Mouse (Mus musculus): ENCODE measurements around the gene Prlr. TPM values are rescaled to one million over a fixed set of nuclear protein-coding genes. Genes with fewer than 3 reads are reported as not detected.

Gene Prlr
- total RNA-seq (2021): 1 to 10 TPM; 3.3 to 7.8 TPM
- long read RNA-seq, experiment 1: 0 reads
- long read RNA-seq, experiment 2: 0 reads

- DNase-seq (ENCODE audit: low spot score in 2 of 2): no peak
Measured at GRCm38 (mm10) chr15:10177083-10177482, at the start of gene Prlr. TSS of gene Prlr (plus strand) at chr15:10177238.

GRCm38 (mm10) chr15:10133781-10134180 lies 43.3 kb upstream of the Prlr start:
- peak in 1 of 2 experiments; percentile 47 for DNase-seq (ENCODE audit: low spot score in 2 of 2)

- DNase-seq (ENCODE audit: low spot score in 2 of 2): peak in 1 of 2 experiments; percentile 16
Measured at GRCm38 (mm10) chr15:10134889-10135288, 42.1 kb upstream of the Prlr start.

- no peak for DNase-seq (ENCODE audit: low spot score in 2 of 2)
Measured at GRCm38 (mm10) chr15:10144520-10144919, 32.5 kb upstream of the Prlr start.

- no peak for DNase-seq (ENCODE audit: low spot score in 2 of 2)
Measured at GRCm38 (mm10) chr15:10148196-10148595, 28.8 kb upstream of the Prlr start.

- no peak for DNase-seq (ENCODE audit: low spot score in 2 of 2)
Measured at GRCm38 (mm10) chr15:10160663-10161062, 16.4 kb upstream of the Prlr start.

- no peak for DNase-seq (ENCODE audit: low spot score in 2 of 2)
Measured at GRCm38 (mm10) chr15:10175078-10175477, 2.0 kb upstream of the Prlr start.

- DNase-seq (ENCODE audit: low spot score in 2 of 2): no peak
Measured at GRCm38 (mm10) chr15:10175656-10176055, 1.4 kb upstream of the Prlr start.

- DNase-seq (ENCODE audit: low spot score in 2 of 2): no peak
Measured at GRCm38 (mm10) chr15:10177519-10178130, 587 bp downstream of the Prlr start.

- DNase-seq (ENCODE audit: low spot score in 2 of 2): no peak
Measured at GRCm38 (mm10) chr15:10178131-10178566, 1.1 kb downstream of the Prlr start.

- DNase-seq (ENCODE audit: low spot score in 2 of 2): peak in 1 of 2 experiments; percentile 56
Measured at GRCm38 (mm10) chr15:10180694-10181093, 3.7 kb downstream of the Prlr start.

GRCm38 (mm10) chr15:10192101-10192630 lies 15.1 kb downstream of the Prlr start:
- no peak for DNase-seq (ENCODE audit: low spot score in 2 of 2)

GRCm38 (mm10) chr15:10200991-10201390 lies 24.0 kb downstream of the Prlr start:
- no peak for DNase-seq (ENCODE audit: low spot score in 2 of 2)

GRCm38 (mm10) chr15:10202504-10203302 lies 25.7 kb downstream of the Prlr start:
- no peak for DNase-seq (ENCODE audit: low spot score in 2 of 2)

GRCm38 (mm10) chr15:10210261-10210770 lies 33.3 kb downstream of the Prlr start:
- DNase-seq (ENCODE audit: low spot score in 2 of 2): no peak

- no peak for DNase-seq (ENCODE audit: low spot score in 2 of 2)
Measured at GRCm38 (mm10) chr15:10211992-10212391, 35.0 kb downstream of the Prlr start.

GRCm38 (mm10) chr15:10213213-10213612 lies 36.2 kb downstream of the Prlr start:
- no peak for DNase-seq (ENCODE audit: low spot score in 2 of 2)

- no peak for DNase-seq (ENCODE audit: low spot score in 2 of 2)
Measured at GRCm38 (mm10) chr15:10213710-10214109, 36.7 kb downstream of the Prlr start.

- no peak for DNase-seq (ENCODE audit: low spot score in 2 of 2)
Measured at GRCm38 (mm10) chr15:10215719-10216118, 38.7 kb downstream of the Prlr start.

- no peak for DNase-seq (ENCODE audit: low spot score in 2 of 2)
Measured at GRCm38 (mm10) chr15:10216189-10216588, 39.2 kb downstream of the Prlr start.

- no peak for DNase-seq (ENCODE audit: low spot score in 2 of 2)
Measured at GRCm38 (mm10) chr15:10223614-10224155, 46.6 kb downstream of the Prlr start.

- DNase-seq (ENCODE audit: low spot score in 2 of 2): no peak
Measured at GRCm38 (mm10) chr15:10225701-10226100, 48.7 kb downstream of the Prlr start.

All from layer of hippocampus, postnatal 14 days (tissue).